Mouse (Mus musculus) fat pad, adult 2 months (tissue): Measurements from ENCODE around the gene Dand5.
A peak's percentile ranks its signal among the peaks of the same experiment; 100 is the strongest.
"Not testable (repeated sequence)": the region's sequence is repeated elsewhere in the genome, so short reads cannot be mapped to it uniquely, and the experiment has no call there.

Experiments used
- DNase-seq: peaks from one replicate; pipeline ENCODE4 v3.0.0-alpha.2; 2011; ENCODE audit warnings: low read depth, low spot score; ENCODE audit errors: extremely low read depth

Gene Dand5

GRCm38 (mm10) chr8:84834866-84835855 lies 12.5 kb upstream of the Dand5 start:
- DNase-seq, result no peak

GRCm38 (mm10) chr8:84834002-84834865 lies 11.6 kb upstream of the Dand5 start:
- no peak for DNase-seq

DNA sequence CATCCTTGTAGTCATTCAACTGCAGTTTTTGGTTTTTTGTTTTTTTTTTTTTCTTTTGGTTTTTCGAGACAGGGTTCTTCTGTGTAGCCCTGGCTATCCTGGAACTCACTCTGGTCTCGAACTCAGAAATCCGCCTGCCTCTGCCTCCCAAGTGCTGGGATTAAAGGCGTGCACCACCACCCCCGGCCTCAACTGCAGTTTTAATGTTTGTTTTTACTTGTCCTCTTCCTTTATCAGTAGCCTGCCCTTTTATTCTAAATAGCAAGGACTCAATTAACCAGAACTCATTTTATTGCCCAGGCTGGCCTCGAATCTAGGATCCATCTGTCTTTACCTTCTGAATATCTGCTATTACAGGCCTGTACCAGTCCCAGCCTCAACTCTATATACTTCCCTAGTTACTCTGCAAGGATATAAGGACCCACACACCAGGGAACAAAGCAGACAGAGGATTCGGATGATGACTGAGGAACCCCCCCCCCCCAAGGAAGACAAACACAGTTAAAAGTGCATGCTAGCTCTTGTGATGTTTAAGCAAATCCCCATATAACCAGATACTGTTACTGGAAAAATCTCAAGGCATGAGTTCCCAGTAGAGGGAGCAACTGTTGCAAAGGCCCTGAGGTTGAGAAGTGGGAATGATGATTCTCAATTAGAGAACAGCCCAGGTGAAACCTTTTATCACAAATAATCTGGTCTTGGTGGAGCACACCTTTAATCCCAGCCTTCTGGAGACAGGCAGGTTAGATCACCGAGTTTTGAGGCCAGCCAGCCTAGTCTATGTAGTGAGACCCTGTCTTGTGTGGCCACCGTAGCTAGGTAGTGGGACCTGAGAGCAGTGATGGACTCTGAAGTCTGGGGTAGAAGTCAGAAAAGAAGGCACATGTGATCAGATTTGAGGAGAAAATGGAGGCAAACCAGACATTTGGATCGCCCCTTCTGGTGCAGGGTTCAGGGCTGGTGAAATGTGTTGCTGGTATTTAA lies 10.4 kb upstream of the Dand5 start:
- DNase-seq, result no peak

DNA sequence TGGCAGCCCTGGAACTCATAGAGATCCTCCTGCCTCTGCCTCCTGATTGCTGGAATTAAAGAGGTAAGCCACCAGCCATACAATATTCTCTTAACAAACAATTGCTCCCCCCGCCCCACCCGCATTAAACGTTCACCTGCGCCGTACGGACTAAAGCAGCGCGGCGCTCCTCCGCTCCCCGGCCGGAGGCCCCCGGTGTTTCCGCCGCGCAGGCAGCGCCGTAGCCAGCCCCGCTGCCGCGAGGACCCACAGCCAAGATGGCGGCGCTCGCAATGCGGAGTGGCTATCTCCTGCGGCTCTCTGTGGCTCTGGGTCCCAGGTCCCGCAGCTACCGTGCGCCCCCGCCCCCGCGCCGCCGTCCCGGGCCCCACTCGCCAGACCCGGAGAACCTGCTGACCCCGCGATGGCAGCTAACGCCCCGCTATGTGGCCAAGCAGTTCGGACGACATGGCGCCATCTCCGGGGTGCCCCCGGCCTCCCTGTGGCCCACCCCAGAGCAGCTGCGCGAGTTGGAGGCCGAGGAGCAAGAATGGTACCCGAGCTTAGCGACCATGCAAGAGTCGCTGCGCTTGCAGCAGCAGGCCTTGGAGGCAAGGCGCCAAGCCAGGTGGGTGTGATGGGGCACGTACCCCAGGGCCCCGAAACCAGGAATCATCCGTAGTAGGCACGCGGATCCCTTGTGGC lies 9.6 kb upstream of the Dand5 start:
- DNase-seq, result no peak

- DNase-seq, result peak; percentile 52
Observed at GRCm38 (mm10) chr8:84831490-84831889, 8.9 kb upstream of the Dand5 start, which contains the start of gene Gadd45gip1. Gene Gadd45gip1, plus strand, starts transcription at chr8:84831522.

GRCm38 (mm10) chr8:84826518-84826917 lies 3.9 kb upstream of the Dand5 start:
- not testable (repeated sequence) for DNase-seq

GRCm38 (mm10) chr8:84825636-84826035 lies 3.0 kb upstream of the Dand5 start:
- no peak for DNase-seq

DNA sequence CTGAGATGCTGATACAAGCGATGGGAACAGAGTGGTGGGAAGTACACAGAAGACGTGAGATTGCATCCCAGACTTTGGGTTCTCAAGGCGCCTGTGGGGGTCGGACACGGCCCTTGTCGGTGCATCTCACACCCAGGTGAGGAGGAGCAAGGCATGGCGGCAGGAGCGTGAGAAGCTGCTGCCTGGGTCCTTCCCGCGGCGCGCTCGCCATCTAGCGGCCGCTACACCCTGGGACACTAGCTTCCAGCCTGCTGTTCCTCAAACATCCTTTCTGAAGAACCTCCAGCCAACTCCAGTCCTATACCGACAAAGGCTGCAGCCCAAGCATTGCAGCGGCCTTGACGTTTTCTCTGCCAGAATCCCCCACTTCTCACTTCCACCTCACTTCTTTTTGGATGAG lies 1.0 kb upstream of the Dand5 start:
- no peak for DNase-seq

- no peak for DNase-seq
Observed at GRCm38 (mm10) chr8:84816117-84816516, 6.5 kb downstream of the Dand5 start.

- DNase-seq, result no peak
Observed at GRCm38 (mm10) chr8:84815547-84815946, 7.1 kb downstream of the Dand5 start.

GRCm38 (mm10) chr8:84814555-84815441 lies 7.8 kb downstream of the Dand5 start:
- DNase-seq, result no peak

DNA sequence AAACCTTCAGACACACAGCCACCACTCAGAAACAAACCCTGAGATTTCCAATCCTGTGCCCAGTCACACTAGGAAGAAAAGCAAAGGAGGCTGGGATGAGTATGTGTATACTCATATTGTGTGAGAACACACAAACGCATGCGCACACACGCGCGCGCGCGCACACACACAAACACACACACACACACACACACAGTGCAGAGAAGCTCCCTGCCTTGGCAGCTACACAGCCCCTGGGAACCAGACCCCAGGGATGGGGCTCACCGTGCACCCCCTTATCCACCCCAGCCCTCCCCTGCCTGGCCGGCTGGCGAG lies 8.4 kb downstream of the Dand5 start:
- no peak for DNase-seq

DNA sequence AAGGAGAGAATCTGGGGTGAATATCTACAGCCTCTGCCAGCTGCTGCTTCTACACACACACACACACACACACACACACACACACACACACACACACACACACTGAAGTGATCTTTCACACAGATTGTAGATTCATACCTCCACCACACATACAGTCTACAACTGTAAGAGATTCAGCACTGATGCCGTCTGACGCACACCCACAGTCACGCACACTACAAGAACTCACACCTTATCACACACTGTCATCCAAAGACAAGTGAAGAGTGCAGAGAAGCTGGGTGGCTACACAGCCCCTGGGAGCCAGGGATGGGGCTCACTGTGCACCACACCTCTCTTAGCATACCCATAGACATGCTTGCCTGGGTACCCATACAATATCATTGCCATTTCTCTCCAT lies 8.8 kb downstream of the Dand5 start:
- DNase-seq, result no peak

DNA sequence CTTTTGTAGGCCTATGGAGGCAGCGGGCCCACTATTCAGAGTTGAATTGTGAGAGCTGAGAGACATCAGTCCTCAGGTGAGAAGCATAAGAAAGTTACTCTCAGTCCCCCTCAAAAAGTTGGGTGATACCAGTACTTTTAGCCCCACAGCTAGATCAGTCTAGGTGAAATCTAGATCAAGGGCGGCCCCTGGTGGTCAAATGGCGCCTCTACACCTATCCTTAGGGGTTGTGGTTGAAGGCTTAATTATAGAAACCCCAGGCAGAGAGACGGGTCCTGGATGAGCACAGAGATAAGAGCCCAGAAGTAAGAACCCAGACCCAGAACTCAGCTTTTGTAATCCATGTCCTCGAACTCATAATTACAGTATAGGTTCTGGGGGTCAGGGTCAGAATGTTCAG lies 9.6 kb downstream of the Dand5 start:
- DNase-seq, result no peak

DNA sequence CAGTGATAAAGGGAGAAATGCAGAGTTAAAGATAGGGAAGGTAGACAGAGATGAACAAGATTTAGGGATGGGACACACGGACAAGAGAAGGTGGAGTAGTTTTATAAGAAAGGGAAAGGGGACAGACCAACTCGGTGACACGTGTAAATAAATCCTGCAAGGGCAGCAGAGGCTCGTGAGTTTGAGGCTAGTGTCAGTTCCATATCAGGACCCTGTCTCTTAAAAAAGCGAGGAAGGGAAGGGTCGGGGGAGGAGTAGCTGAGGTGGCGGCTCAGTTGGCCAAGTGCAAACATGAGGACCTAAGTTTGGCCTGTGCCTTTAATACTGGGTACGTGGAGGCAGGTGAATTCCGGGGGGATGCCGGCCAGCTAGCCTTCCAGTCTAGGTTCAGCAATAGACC lies 11.3 kb downstream of the Dand5 start:
- DNase-seq, result no peak

- no peak for DNase-seq
Observed at GRCm38 (mm10) chr8:84810896-84811295, 11.7 kb downstream of the Dand5 start.

DNA sequence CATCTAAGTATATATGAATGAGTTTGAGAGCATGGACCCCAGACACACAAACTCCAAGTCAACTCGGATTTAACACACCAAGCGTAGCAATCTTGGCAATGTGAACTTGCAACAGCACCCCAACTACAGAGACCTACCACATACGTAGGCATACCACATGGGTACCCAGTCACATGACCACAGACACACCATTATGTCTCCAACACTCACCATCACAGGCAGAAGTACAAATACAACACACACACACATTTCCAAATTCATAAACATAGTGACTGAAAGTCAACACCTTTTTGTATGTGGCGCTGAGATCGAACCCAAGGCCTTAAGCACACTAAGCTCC lies 12.7 kb downstream of the Dand5 start:
- no peak for DNase-seq

GRCm38 (mm10) chr8:84809109-84809940 lies 13.3 kb downstream of the Dand5 start:
- no peak for DNase-seq
